Mouse (Mus musculus) right cerebral cortex, postnatal 25 days (tissue): ENCODE measurements around the gene Pxn.
"Not testable (repeated sequence)": the region's sequence is repeated elsewhere in the genome, so short reads cannot be mapped to it uniquely, and the experiment has no call there.

Experiments
- DNase-seq: peaks from one replicate; pipeline ENCODE4 v3.0.0; 2022

The Pxn gene

GRCm38 (mm10) chr5:115487353-115487752 is 19.1 kb upstream of the Pxn start:
- DNase-seq: no peak

- no peak for DNase-seq
Measured at GRCm38 (mm10) chr5:115487942-115488580, 18.4 kb upstream of the Pxn start.

- DNase-seq: peak; percentile 81
Measured at GRCm38 (mm10) chr5:115488841-115489698, 17.4 kb upstream of the Pxn start.

- peak; percentile 88 for DNase-seq
Measured at GRCm38 (mm10) chr5:115489699-115490637, 16.5 kb upstream of the Pxn start.

- no peak for DNase-seq
Measured at GRCm38 (mm10) chr5:115490638-115491000, 15.9 kb upstream of the Pxn start.

- DNase-seq: no peak
Measured at GRCm38 (mm10) chr5:115491076-115491475, 15.4 kb upstream of the Pxn start.

- no peak for DNase-seq
Measured at GRCm38 (mm10) chr5:115491771-115492322, 14.6 kb upstream of the Pxn start.

- DNase-seq: no peak
Measured at GRCm38 (mm10) chr5:115492711-115493335, 13.7 kb upstream of the Pxn start.

- no peak for DNase-seq
Measured at GRCm38 (mm10) chr5:115493441-115493840, 13.0 kb upstream of the Pxn start.

- not testable (repeated sequence) for DNase-seq
Measured at GRCm38 (mm10) chr5:115495618-115496017, 10.9 kb upstream of the Pxn start.

GRCm38 (mm10) chr5:115497033-115497432 is 9.4 kb upstream of the Pxn start:
- DNase-seq: no peak

- no peak for DNase-seq
Measured at GRCm38 (mm10) chr5:115498307-115499240, 7.9 kb upstream of the Pxn start.

- DNase-seq: no peak
Measured at GRCm38 (mm10) chr5:115500383-115500935, 6.0 kb upstream of the Pxn start.

- DNase-seq: no peak
Measured at GRCm38 (mm10) chr5:115503035-115503434, 3.4 kb upstream of the Pxn start.

- not testable (repeated sequence) for DNase-seq
Measured at GRCm38 (mm10) chr5:115505617-115506016, 859 bp upstream of the Pxn start.

- DNase-seq: no peak
Measured at GRCm38 (mm10) chr5:115507267-115507980, 948 bp downstream of the Pxn start.

- DNase-seq: no peak
Measured at GRCm38 (mm10) chr5:115507981-115508858, 1.7 kb downstream of the Pxn start.

- DNase-seq: no peak
Measured at GRCm38 (mm10) chr5:115508859-115509147, 2.3 kb downstream of the Pxn start.

GRCm38 (mm10) chr5:115509321-115509761 is 2.9 kb downstream of the Pxn start:
- DNase-seq: no peak
